ENCODE assay signal across 33 mouse cellular contexts in genomic region chr14:101661654-101662412, GRCm38 (mm10). TPM values are rescaled to one million over a fixed set of nuclear protein-coding genes. Genes with fewer than 3 reads are reported as not detected.
DNase-seq lines count a peak whose midpoint lies in the region; ATAC-seq and TF ChIP-seq lines count a peak whose summit lies in the region.
"Had no signal": no experiment of that assay in that cellular context is flagged by ENCODE, and none has a peak within 500 bp of the region (broad histone marks: within the 10 kb centered on the region; RNA-seq: fewer than 3 reads in every experiment).

No protein-coding gene starts in this region.

- no peak overlapping the region for H3K4me2 ChIP-seq in myocyte (ENCODE audit: low read depth)
- H3K4me2 ChIP-seq: embryonic facial prominence, embryonic 12.5 days; hindbrain, embryonic 14.5 days; liver, embryonic 13.5 days; midbrain, embryonic 15.5 days; neural tube, embryonic 13.5 days had no signal

- no peak for TF ChIP-seq POLR2A in myocyte (IDR thresholded peaks at IDR 0.05; ENCODE audit: insufficient read length, low read depth)

- H3K27me3 ChIP-seq in myocyte (ENCODE audit: control insufficient read depth, insufficient read depth, insufficient read length), result no peaks in the 10 kb centered on the region
- H3K27me3 ChIP-seq: embryonic facial prominence, embryonic 12.5 days; liver, embryonic 13.5 days; midbrain, embryonic 15.5 days; neural tube, embryonic 13.5 days; Patski had no signal

- H3K4me3 ChIP-seq in myocyte, result no peak overlapping the region
- H3K4me3 ChIP-seq: embryonic facial prominence, embryonic 12.5 days; gastrocnemius, adult 2 months; heart, embryonic 10.5 days; layer of hippocampus, adult 2 months; liver, embryonic 13.5 days; midbrain, embryonic 10.5 days; midbrain, embryonic 15.5 days; neural tube, embryonic 13.5 days had no signal

- ATAC-seq in activated CD4-positive, CD25-positive, alpha-beta regulatory T cell, adult 4 months, result peak; percentile 43
- peak; percentile 58 to 63 for ATAC-seq in hematopoietic stem cell, adult 5-6 weeks (replicated peaks in 1 of 2; ENCODE audit: insufficient read depth in 1 of 2, low FRiP score in 2 of 2, low TSS enrichment in 1 of 2, low read depth in 1 of 2, poor library complexity in 2 of 2, severe bottlenecking in 2 of 2)
- ATAC-seq: forebrain, embryonic 14.5 days; inflammation-experienced regulatory T-cells, adult 6 months; lung, postnatal 0 days; Patski had no signal

- no peak overlapping the region for H3ac ChIP-seq in myocyte (ENCODE audit: control insufficient read depth, insufficient read length)

- peak; percentile 12 for DNase-seq in gastrocnemius, postnatal 14 days
- DNase-seq in gastrocnemius, adult 8-10 months (ENCODE audit: low spot score in 2 of 2), result no peak
- DNase-seq in urinary bladder, postnatal 4 days (ENCODE audit: low spot score in 2 of 2), result no peak
- DNase-seq in frontal cortex, adult 2 months (ENCODE audit: extremely low spot score in 1 of 2, low spot score in 1 of 2), result no peak
- DNase-seq in cerebellum, adult 11-12 months, result no peak
- DNase-seq: adrenal gland, postnatal 25 days; cerebellum, adult 2 months; cerebellum, postnatal 14 days; gastrocnemius, adult 2 months; heart, postnatal 36 days; kidney, adult 11 months; kidney, postnatal 36 days; left cerebral cortex, postnatal 4 days; liver, embryonic 13.5 days; lung, adult 18-20 months; lung, postnatal 4 days; retina, postnatal 1 day; right cerebral cortex, postnatal 14 days had no signal

- intact Hi-C loops in gastrocnemius, postnatal 14 days (cut with DNase I; ENCODE audit: low total_unique reads), result no loop called here

- H3K36me3 ChIP-seq in myocyte (ENCODE audit: control insufficient read depth, insufficient read depth), result no peaks in the 10 kb centered on the region

- H3K79me2 ChIP-seq in myocyte (ENCODE audit: control insufficient read depth, insufficient read depth), result no peaks in the 10 kb centered on the region

TF ChIP-seq in myocyte, 11 proteins besides CTCF, POLR2A, EP300 and RAD21:
- TF ChIP-seq TCF12 (IDR thresholded peaks at IDR 0.05; ENCODE audit: insufficient read depth, poor library complexity, severe bottlenecking) (no peak), POLR2AphosphoS2 (IDR thresholded peaks at IDR 0.05; ENCODE audit: insufficient read length, low read depth) (no peak), MYOD1 (IDR thresholded peaks at IDR 0.05; ENCODE audit: control insufficient read depth in 1 of 3, insufficient read length in 2 of 3, low read depth in 2 of 3) (peak in 1 of 3 experiments; percentile 29), CEBPB (IDR thresholded peaks at IDR 0.05; ENCODE audit: insufficient read depth, poor library complexity, severe bottlenecking) (peak; percentile 25; the same call in 1 of the 2 replicates)

RNA-seq across cellular contexts. Expression of gene Uchl3, which starts 8.1 kb away (rescaled TPM):
- total RNA-seq in gastrocnemius, postnatal 14 days (2021), result 10 to 100 TPM; 33.6 to 36.4 TPM
- 10 to 100 TPM; 29.3 to 30.8 (median 29.6) TPM for total RNA-seq in gastrocnemius, adult 8-10 months (2022)
- polyA plus RNA-seq in activated CD4-positive, CD25-positive, alpha-beta regulatory T cell, adult 4 months (2017; shearing (Covaris generic)), result 10 to 100 TPM; 82.0 to 89.3 TPM
- 57.5 and 59.2 TPM in 2 replicates for total RNA-seq in hematopoietic stem cell, adult 5-6 weeks (2017)
- 29.4 TPM for polyA plus RNA-seq in myocyte (2012; fragmentation: generic; extraction: Trizol)
- polyA plus RNA-seq in frontal cortex, adult 2 months (2012; rRNA removed), result 51.8 and 56.7 TPM in 2 replicates

RNA-seq across cellular contexts. Expression of gene Commd6, which starts 21.3 kb away (rescaled TPM):
- 10 to 100 TPM; 17.9 to 21.4 TPM for total RNA-seq in gastrocnemius, postnatal 14 days (2021)
- 10 to 100 TPM; 11.1 to 16.8 (median 16.2) TPM for total RNA-seq in gastrocnemius, adult 8-10 months (2022)
- polyA plus RNA-seq in activated CD4-positive, CD25-positive, alpha-beta regulatory T cell, adult 4 months (2017; shearing (Covaris generic)), result 100 to 1,000 TPM; 135 to 146 TPM
- 29.4 and 43.9 TPM in 2 replicates for total RNA-seq in hematopoietic stem cell, adult 5-6 weeks (2017)
- polyA plus RNA-seq in myocyte (2012; fragmentation: generic; extraction: Trizol), result 39.0 TPM
- polyA plus RNA-seq in frontal cortex, adult 2 months (2012; rRNA removed), result 52.0 and 59.8 TPM in 2 replicates

RNA-seq across cellular contexts. Expression of gene Tbc1d4, which starts 52.8 kb away (rescaled TPM):
- total RNA-seq in gastrocnemius, postnatal 14 days (2021), result 10 to 100 TPM; 22.1 to 26.2 TPM
- total RNA-seq in gastrocnemius, adult 8-10 months (2022), result 10 to 100 TPM; 39.7 to 48.0 (median 43.0) TPM
- polyA plus RNA-seq in activated CD4-positive, CD25-positive, alpha-beta regulatory T cell, adult 4 months (2017; shearing (Covaris generic)), result 100 to 1,000 TPM; 118 to 135 TPM
- 23.2 and 24.1 TPM in 2 replicates for total RNA-seq in hematopoietic stem cell, adult 5-6 weeks (2017)
- 3.6 TPM for polyA plus RNA-seq in myocyte (2012; fragmentation: generic; extraction: Trizol)
- polyA plus RNA-seq in frontal cortex, adult 2 months (2012; rRNA removed), result 8.9 and 10.1 TPM in 2 replicates
- total RNA-seq: MEL had no signal
